Mouse (Mus musculus) intestine, postnatal 0 days (tissue): ENCODE measurements around the gene Borcs6. TPM values are rescaled to one million over a fixed set of nuclear protein-coding genes. Genes with fewer than 3 reads are reported as not detected.

Experiments
- ATAC-seq: fragments of 200-750 bp; cut with Nextera tagmentation; 2 replicates; pipeline ENCODE4 v1.8.0; 2017; ENCODE audit warnings: mild to moderate bottlenecking, moderate TSS enrichment, moderate library complexity
- H3K27ac ChIP-seq: fragments of 300-500 bp; sonication (generic); 2 replicates; pipeline ENCODE4 v1.5.1; 2014; ENCODE audit warnings: mild to moderate bottlenecking, low read depth, low read length, moderate library complexity
- H3K27me3 ChIP-seq: fragments of 300-500 bp; sonication (generic); replicated peaks from 2 replicates; pipeline ENCODE4 v1.6.1; 2014; ENCODE audit warnings: low read length, mixed read lengths; ENCODE audit not compliant: control insufficient read depth, insufficient read depth
- H3K36me3 ChIP-seq: fragments of 300-500 bp; sonication (generic); 2 replicates; pipeline ENCODE4 v1.6.1; 2014; ENCODE audit warnings: mild to moderate bottlenecking, moderate library complexity; ENCODE audit not compliant: control insufficient read depth, insufficient read depth
- H3K4me1 ChIP-seq: fragments of 300-500 bp; sonication (generic); replicated peaks from 2 replicates; pipeline ENCODE4 v1.6.1; 2014; ENCODE audit warnings: antibody characterized with exemption, low read length, mixed read lengths; ENCODE audit not compliant: control insufficient read depth, insufficient read depth
- H3K4me2 ChIP-seq: fragments of 300-500 bp; sonication (generic); replicated peaks from 2 replicates; pipeline ENCODE4 v1.6.1; 2014; ENCODE audit warnings: low read depth, mild to moderate bottlenecking, moderate library complexity
- H3K4me3 ChIP-seq: fragments of 300-500 bp; sonication (generic); 2 replicates; pipeline ENCODE4 v1.5.1; 2014; ENCODE audit warnings: low read depth, low read length
- H3K9ac ChIP-seq: fragments of 300-500 bp; sonication (generic); 2 replicates; pipeline ENCODE4 v1.6.1; 2014; ENCODE audit warnings: mild to moderate bottlenecking, low read depth, low read length
- H3K9me3 ChIP-seq: fragments of 300-500 bp; sonication (generic); 2 replicates; pipeline ENCODE4 v1.6.1; 2016; ENCODE audit warnings: mixed run types; ENCODE audit not compliant: control insufficient read depth
- CTCF ChIP-seq: sonication (generic); IDR thresholded peaks from 2 replicates; pipeline ENCODE4 v1.5.1; 2016; ENCODE audit warnings: low read depth, mild to moderate bottlenecking, control low read depth, antibody characterized with exemption, moderate library complexity
- WGBS: fragments of 180-500 bp; shearing (Covaris S2); extraction: QIAGEN DNeasy Blood & Tissue Kit; methylation state at CpG from one replicate; pipeline ENCODE4 v1.1.7; 2014; 5-methylcytosine and 5-hydroxymethylcytosine counted together
- polyA plus RNA-seq: library from polyadenylated mRNA; unstranded; fragments of >200 nt; fragmentation: Nextera tagmentation; extraction: Ambion mirVana; gene quantifications from 2 replicates; pipeline ENCODE4 v1.2.1, GENCODE M21; 2015

Borcs6 gene
- polyA plus RNA-seq, 1 experiment from 2014 or later: 13.4 TPM

- H3K4me3 ChIP-seq: no peak overlapping the region
- 82% methylated on average over 6 of the region's 6 CpGs for WGBS
- TF ChIP-seq CTCF: no peak
- no peak overlapping the region for H3K4me2 ChIP-seq
- no peaks in the 10 kb centered on the region for H3K9me3 ChIP-seq
- no peak for ATAC-seq
- H3K27ac ChIP-seq: no peak overlapping the region
- H3K4me1 ChIP-seq: no peaks in the 10 kb centered on the region
- peaks cover 93% of the 10 kb centered on the region for H3K36me3 ChIP-seq
- H3K9ac ChIP-seq: no peak overlapping the region
- no peaks in the 10 kb centered on the region for H3K27me3 ChIP-seq
Observed at GRCm38 (mm10) chr11:69105227-69105626, 45.7 kb downstream of the Borcs6 start.

- ATAC-seq: no peak
- Histone ChIP-seq H3K27ac (no peak overlapping the region), H3K27me3 (no peaks in the 10 kb centered on the region), H3K36me3 (peaks cover 88% of the 10 kb centered on the region), H3K9ac (no peak overlapping the region), H3K9me3 (no peaks in the 10 kb centered on the region), H3K4me2 (no peak overlapping the region), H3K4me1 (no peaks in the 10 kb centered on the region), H3K4me3 (no peak overlapping the region)
- WGBS: 74% methylated on average over 2 of the region's 2 CpGs
- TF ChIP-seq CTCF: no peak
Observed at GRCm38 (mm10) chr11:69105796-69106195, 46.3 kb downstream of the Borcs6 start.

GRCm38 (mm10) chr11:69106299-69106698 is 46.8 kb downstream of the Borcs6 start:
- WGBS: 90% methylated on average over 11 of the region's 11 CpGs
- Histone ChIP-seq H3K9ac (no peak overlapping the region), H3K4me2 (no peak overlapping the region), H3K36me3 (peaks cover 82% of the 10 kb centered on the region), H3K27ac (no peak overlapping the region), H3K9me3 (no peaks in the 10 kb centered on the region), H3K4me3 (no peak overlapping the region), H3K4me1 (no peaks in the 10 kb centered on the region), H3K27me3 (no peaks in the 10 kb centered on the region)
- no peak for TF ChIP-seq CTCF
- ATAC-seq: no peak

GRCm38 (mm10) chr11:69106842-69107241 is 47.3 kb downstream of the Borcs6 start:
- ATAC-seq: no peak
- Histone ChIP-seq H3K4me1 (no peaks in the 10 kb centered on the region), H3K27ac (no peak overlapping the region), H3K36me3 (peaks cover 77% of the 10 kb centered on the region), H3K4me2 (no peak overlapping the region), H3K4me3 (no peak overlapping the region), H3K27me3 (no peaks in the 10 kb centered on the region), H3K9ac (no peak overlapping the region), H3K9me3 (no peaks in the 10 kb centered on the region)
- WGBS: 90% methylated on average over 11 of the region's 11 CpGs
- no peak for TF ChIP-seq CTCF

GRCm38 (mm10) chr11:69107676-69108075 is 48.2 kb downstream of the Borcs6 start:
- Histone ChIP-seq H3K4me1 (no peaks in the 10 kb centered on the region), H3K4me3 (no peak overlapping the region), H3K9me3 (no peaks in the 10 kb centered on the region), H3K36me3 (peaks cover 69% of the 10 kb centered on the region), H3K27ac (no peak overlapping the region), H3K9ac (no peak overlapping the region), H3K4me2 (no peak overlapping the region), H3K27me3 (no peaks in the 10 kb centered on the region)
- ATAC-seq: no peak
- TF ChIP-seq CTCF: no peak
- WGBS: 88% methylated on average over 11 of the region's 11 CpGs

GRCm38 (mm10) chr11:69108223-69108622 is 48.7 kb downstream of the Borcs6 start:
- no peak for TF ChIP-seq CTCF

More at GRCm38 (mm10) chr11:69108223-69108622, 48.7 kb downstream of the Borcs6 start:
- ATAC-seq: no peak
- Histone ChIP-seq H3K4me1 (no peaks in the 10 kb centered on the region), H3K27me3 (no peaks in the 10 kb centered on the region), H3K9ac (no peak overlapping the region), H3K27ac (no peak overlapping the region), H3K4me3 (no peak overlapping the region), H3K36me3 (peaks cover 63% of the 10 kb centered on the region), H3K9me3 (no peaks in the 10 kb centered on the region), H3K4me2 (no peak overlapping the region)
- 91% methylated on average over 9 of the region's 9 CpGs for WGBS
